Comparison of ENCODE assay signal across 26 mouse cellular contexts in the genomic region with DNA sequence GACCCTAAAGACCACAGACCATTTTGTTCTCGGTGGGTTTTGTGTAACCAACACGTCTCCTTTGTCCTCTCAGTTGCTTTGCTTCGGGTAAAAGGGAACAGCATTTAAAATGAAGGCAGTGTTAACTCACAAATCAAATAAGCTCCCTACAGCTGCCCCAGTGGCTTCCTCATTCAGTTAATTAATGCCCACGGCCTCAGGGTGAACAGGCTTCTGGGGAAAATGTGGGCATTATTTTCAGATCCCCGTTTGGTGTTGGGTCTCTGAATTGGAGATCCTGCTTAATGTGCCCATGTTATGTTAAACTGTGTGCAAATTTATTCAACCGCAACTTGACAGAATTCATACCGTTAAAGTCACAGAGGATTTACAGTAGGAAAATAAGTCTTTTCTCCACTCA.
DNase-seq lines count a peak whose midpoint lies in the region; ATAC-seq lines count a peak whose summit lies in the region.
"Had no signal": no experiment of that assay in that cellular context is flagged by ENCODE, and none has a peak within 500 bp of the region (broad histone marks: within the 10 kb centered on the region; RNA-seq: fewer than 3 reads in every experiment).

No protein-coding gene starts in this region.

- peaks cover 7% of the 10 kb centered on the region; the same call in 1 of the 2 replicates for H3K4me1 ChIP-seq in forebrain, embryonic 14.5 days (ENCODE audit: control insufficient read depth, insufficient read depth, low read length)
- peaks cover 32% of the 10 kb centered on the region for H3K4me1 ChIP-seq in forebrain, embryonic 12.5 days
- no peaks in the 10 kb centered on the region for H3K4me1 ChIP-seq in hindbrain, embryonic 11.5 days (replicated peaks; ENCODE audit: control insufficient read depth, insufficient read depth, low read length)
- H3K4me1 ChIP-seq in hindbrain, embryonic 10.5 days (replicated peaks): peaks cover 23% of the 10 kb centered on the region
- H3K4me1 ChIP-seq in midbrain, embryonic 12.5 days: peaks cover 33% of the 10 kb centered on the region
- H3K4me1 ChIP-seq in midbrain, embryonic 11.5 days (ENCODE audit: control insufficient read depth, insufficient read depth, low read length): peaks cover 20% of the 10 kb centered on the region
- peaks cover 38% of the 10 kb centered on the region for H3K4me1 ChIP-seq in neural tube, embryonic 13.5 days (replicated peaks)
- peaks cover 16% of the 10 kb centered on the region for H3K4me1 ChIP-seq in neural tube, embryonic 15.5 days
- H3K4me1 ChIP-seq: embryonic facial prominence, embryonic 15.5 days; heart, embryonic 10.5 days had no signal

- H3K27me3 ChIP-seq in forebrain, embryonic 14.5 days (replicated peaks; ENCODE audit: control insufficient read depth, insufficient read depth, low read length): no peaks in the 10 kb centered on the region; the same call in 1 of the 2 replicates
- H3K27me3 ChIP-seq in forebrain, embryonic 12.5 days: peaks cover 49% of the 10 kb centered on the region
- H3K27me3 ChIP-seq in hindbrain, embryonic 11.5 days (ENCODE audit: control insufficient read depth, insufficient read depth, low read length): no peaks in the 10 kb centered on the region
- H3K27me3 ChIP-seq in hindbrain, embryonic 10.5 days (ENCODE audit: insufficient read depth, poor library complexity, severe bottlenecking): peaks cover 4% of the 10 kb centered on the region; the same call in 1 of the 2 replicates
- peaks cover 35% of the 10 kb centered on the region for H3K27me3 ChIP-seq in midbrain, embryonic 12.5 days
- peaks cover 23% of the 10 kb centered on the region for H3K27me3 ChIP-seq in midbrain, embryonic 11.5 days (ENCODE audit: control insufficient read depth, insufficient read depth, low read length)
- H3K27me3 ChIP-seq in neural tube, embryonic 13.5 days: no peaks in the 10 kb centered on the region
- no peaks in the 10 kb centered on the region for H3K27me3 ChIP-seq in neural tube, embryonic 15.5 days (replicated peaks)
- H3K27me3 ChIP-seq: CH12.LX; embryonic facial prominence, embryonic 12.5 days; embryonic facial prominence, embryonic 15.5 days; Patski had no signal

- no peak overlapping the region for H3K4me2 ChIP-seq in forebrain, embryonic 14.5 days (ENCODE audit: low read length)
- H3K4me2 ChIP-seq in forebrain, embryonic 12.5 days: no peak overlapping the region
- H3K4me2 ChIP-seq in hindbrain, embryonic 11.5 days (replicated peaks; ENCODE audit: low read depth, low read length): no peak overlapping the region
- H3K4me2 ChIP-seq in midbrain, embryonic 12.5 days (replicated peaks): no peak overlapping the region
- H3K4me2 ChIP-seq in midbrain, embryonic 11.5 days: no peak overlapping the region
- no peak overlapping the region for H3K4me2 ChIP-seq in neural tube, embryonic 13.5 days
- H3K4me2 ChIP-seq in neural tube, embryonic 15.5 days: no peak overlapping the region
- H3K4me2 ChIP-seq: embryonic facial prominence, embryonic 12.5 days; embryonic facial prominence, embryonic 15.5 days had no signal

- H3K4me3 ChIP-seq in forebrain, embryonic 14.5 days (ENCODE audit: low read depth, low read length): no peak overlapping the region
- no peak overlapping the region for H3K4me3 ChIP-seq in forebrain, embryonic 12.5 days (replicated peaks)
- no peak overlapping the region for H3K4me3 ChIP-seq in hindbrain, embryonic 11.5 days (ENCODE audit: low read depth, low read length)
- H3K4me3 ChIP-seq in hindbrain, embryonic 10.5 days: no peak overlapping the region
- H3K4me3 ChIP-seq in midbrain, embryonic 12.5 days: no peak overlapping the region
- no peak overlapping the region for H3K4me3 ChIP-seq in midbrain, embryonic 11.5 days (ENCODE audit: low read depth, low read length)
- no peak overlapping the region for H3K4me3 ChIP-seq in neural tube, embryonic 13.5 days
- H3K4me3 ChIP-seq in neural tube, embryonic 15.5 days (replicated peaks): no peak overlapping the region
- H3K4me3 ChIP-seq: embryonic facial prominence, embryonic 12.5 days; embryonic facial prominence, embryonic 15.5 days; heart, adult 2 months; heart, embryonic 10.5 days had no signal

- WGBS in forebrain, embryonic 14.5 days: 12% methylated on average over 7 of the region's 7 CpGs
- 23% methylated on average over 7 of the region's 7 CpGs for WGBS in forebrain, embryonic 12.5 days
- 62% methylated on average over 7 of the region's 7 CpGs for WGBS in hindbrain, embryonic 11.5 days
- WGBS in hindbrain, embryonic 10.5 days: 66% methylated on average over 7 of the region's 7 CpGs
- 40% methylated on average over 7 of the region's 7 CpGs for WGBS in midbrain, embryonic 12.5 days
- 64% methylated on average over 7 of the region's 7 CpGs for WGBS in midbrain, embryonic 11.5 days
- WGBS in neural tube, embryonic 13.5 days: 24% methylated on average over 7 of the region's 7 CpGs
- WGBS in neural tube, embryonic 15.5 days: 26% methylated on average over 7 of the region's 7 CpGs

- no peak overlapping the region for H3K9ac ChIP-seq in forebrain, embryonic 14.5 days (ENCODE audit: low read length)
- no peak overlapping the region for H3K9ac ChIP-seq in forebrain, embryonic 12.5 days
- H3K9ac ChIP-seq in hindbrain, embryonic 11.5 days (ENCODE audit: low read depth, low read length): no peak overlapping the region
- H3K9ac ChIP-seq in midbrain, embryonic 12.5 days (replicated peaks): no peak overlapping the region
- no peak overlapping the region for H3K9ac ChIP-seq in midbrain, embryonic 11.5 days (ENCODE audit: low read length)
- no peak overlapping the region for H3K9ac ChIP-seq in neural tube, embryonic 13.5 days
- no peak overlapping the region for H3K9ac ChIP-seq in neural tube, embryonic 15.5 days (replicated peaks)
- H3K9ac ChIP-seq: embryonic facial prominence, embryonic 12.5 days; embryonic facial prominence, embryonic 15.5 days had no signal

- H3K36me3 ChIP-seq in forebrain, embryonic 14.5 days (ENCODE audit: control insufficient read depth, insufficient read depth, low read length): no peaks in the 10 kb centered on the region
- no peaks in the 10 kb centered on the region for H3K36me3 ChIP-seq in forebrain, embryonic 12.5 days (replicated peaks)
- no peaks in the 10 kb centered on the region for H3K36me3 ChIP-seq in hindbrain, embryonic 11.5 days (ENCODE audit: control insufficient read depth, insufficient read depth, low read length)
- H3K36me3 ChIP-seq in hindbrain, embryonic 10.5 days: no peaks in the 10 kb centered on the region
- no peaks in the 10 kb centered on the region for H3K36me3 ChIP-seq in midbrain, embryonic 12.5 days
- no peaks in the 10 kb centered on the region for H3K36me3 ChIP-seq in midbrain, embryonic 11.5 days (ENCODE audit: control insufficient read depth, insufficient read depth, low read length)
- no peaks in the 10 kb centered on the region for H3K36me3 ChIP-seq in neural tube, embryonic 13.5 days
- H3K36me3 ChIP-seq in neural tube, embryonic 15.5 days: no peaks in the 10 kb centered on the region
- H3K36me3 ChIP-seq: embryonic facial prominence, embryonic 12.5 days; embryonic facial prominence, embryonic 15.5 days; G1E; heart, embryonic 10.5 days had no signal

- no peaks in the 10 kb centered on the region for H3K9me3 ChIP-seq in forebrain, embryonic 14.5 days (replicated peaks; ENCODE audit: control insufficient read depth, low read length)
- no peaks in the 10 kb centered on the region for H3K9me3 ChIP-seq in forebrain, embryonic 12.5 days
- no peaks in the 10 kb centered on the region for H3K9me3 ChIP-seq in hindbrain, embryonic 11.5 days (ENCODE audit: control insufficient read depth, low read length)
- H3K9me3 ChIP-seq in hindbrain, embryonic 10.5 days: no peaks in the 10 kb centered on the region
- no peaks in the 10 kb centered on the region for H3K9me3 ChIP-seq in midbrain, embryonic 12.5 days
- H3K9me3 ChIP-seq in midbrain, embryonic 11.5 days (ENCODE audit: control insufficient read depth, low read length): no peaks in the 10 kb centered on the region
- no peaks in the 10 kb centered on the region for H3K9me3 ChIP-seq in neural tube, embryonic 13.5 days
- H3K9me3 ChIP-seq in neural tube, embryonic 15.5 days (replicated peaks): no peaks in the 10 kb centered on the region
- H3K9me3 ChIP-seq: embryonic facial prominence, embryonic 12.5 days; embryonic facial prominence, embryonic 15.5 days; heart, embryonic 10.5 days had no signal

- H3K27ac ChIP-seq in forebrain, embryonic 14.5 days (ENCODE audit: low read depth, low read length): no peak overlapping the region
- H3K27ac ChIP-seq in forebrain, embryonic 12.5 days: no peak overlapping the region
- peak overlapping the region; percentile 11; the same call in 1 of the 2 replicates for H3K27ac ChIP-seq in hindbrain, embryonic 11.5 days (ENCODE audit: low read depth, low read length)
- no peak overlapping the region for H3K27ac ChIP-seq in hindbrain, embryonic 10.5 days
- peak overlapping the region; percentile 54; the same call in 1 of the 2 replicates for H3K27ac ChIP-seq in midbrain, embryonic 12.5 days (replicated peaks)
- H3K27ac ChIP-seq in midbrain, embryonic 11.5 days (ENCODE audit: low read depth, low read length): no peak overlapping the region
- H3K27ac ChIP-seq in neural tube, embryonic 13.5 days (replicated peaks): peak overlapping the region; percentile 56
- no peak overlapping the region for H3K27ac ChIP-seq in neural tube, embryonic 15.5 days (replicated peaks)
- H3K27ac ChIP-seq: embryonic facial prominence, embryonic 12.5 days; embryonic facial prominence, embryonic 15.5 days; heart, adult 2 months; heart, embryonic 10.5 days had no signal

- ATAC-seq in forebrain, embryonic 14.5 days: no peak
- ATAC-seq in forebrain, embryonic 12.5 days (ENCODE audit: low FRiP score): no peak
- ATAC-seq in hindbrain, embryonic 11.5 days (ENCODE audit: low FRiP score): no peak
- ATAC-seq in midbrain, embryonic 12.5 days (ENCODE audit: low FRiP score, low read depth): no peak
- ATAC-seq in midbrain, embryonic 11.5 days (ENCODE audit: low FRiP score): no peak
- ATAC-seq in neural tube, embryonic 13.5 days (ENCODE audit: low read depth): no peak
- ATAC-seq in neural tube, embryonic 15.5 days (ENCODE audit: low FRiP score): no peak
- ATAC-seq: intestine, postnatal 0 days; Patski had no signal

- DNase-seq in forebrain, embryonic 14.5 days (ENCODE audit: low spot score): peak; percentile 50
- no peak for DNase-seq in hindbrain, embryonic 11.5 days (ENCODE audit: low spot score)
- DNase-seq in hindbrain, embryonic 10.5 days (ENCODE audit: low spot score): no peak
- no peak for DNase-seq in midbrain, embryonic 11.5 days (ENCODE audit: low spot score, missing footprints)
- DNase-seq: adrenal gland, postnatal 10 days; adrenal gland, postnatal 36 days; B cell, adult 2 months; cerebellum, adult 11 months; cerebellum, adult 2 months; cerebellum, adult 9-11 months; cerebellum, postnatal 25 days; gastrocnemius, postnatal 10 days; gastrocnemius, postnatal 36 days; heart, adult 2 months; kidney, adult 2 months had no signal

Comparison
In these comparisons a context has a peak if more than half of its experiments do, and no peak if none do; other contexts are left out.
1. H3K27ac ChIP-seq: peak in hindbrain, embryonic 11.5 days (single experiment), midbrain, embryonic 12.5 days (single experiment) and neural tube, embryonic 13.5 days (single experiment); none in forebrain, embryonic 14.5 days (single experiment), forebrain, embryonic 12.5 days (single experiment), hindbrain, embryonic 10.5 days (single experiment), midbrain, embryonic 11.5 days (single experiment) and neural tube, embryonic 15.5 days (single experiment).